Mouse (Mus musculus) large intestine, adult 2 months (tissue): ENCODE data around the gene Tmem52. TPM values are rescaled to one million over a fixed set of nuclear protein-coding genes. Genes with fewer than 3 reads are reported as not detected.
"Not testable (repeated sequence)": the region's sequence is repeated elsewhere in the genome, so short reads cannot be mapped to it uniquely, and the experiment has no call there.

ENCODE experiments used
- DNase-seq: peaks from one replicate; pipeline ENCODE4 v3.0.0-alpha.2; 2012; ENCODE audit warnings: low read depth, low spot score
- WGBS: fragments of 180-500 bp; shearing (Covaris S2); methylation state at CpG from one replicate; pipeline ENCODE4 v1.1.7; 2018; 5-methylcytosine and 5-hydroxymethylcytosine counted together
- polyA plus RNA-seq: library from polyadenylated mRNA; depleted of rRNA; stranded (reverse); fragments of >200 nt; gene quantifications from 2 replicates; pipeline ENCODE4 v1.2.3, GENCODE M21; 2012; rRNA removed

Gene Tmem52
- 0.57 and 2.5 TPM in 2 replicates for polyA plus RNA-seq

GRCm38 (mm10) chr4:155468952-155469351 lies at the start of gene Tmem52:
Gene Tmem52, plus strand, starts transcription at chr4:155469114.
- 5% methylated on average over 21 of the region's 21 CpGs for WGBS
- DNase-seq = no peak

- WGBS = 86% methylated on average over 3 of the region's 3 CpGs
- no peak for DNase-seq
Observed at GRCm38 (mm10) chr4:155420137-155420536, 48.8 kb upstream of the Tmem52 start.

GRCm38 (mm10) chr4:155421412-155422370 lies 47.2 kb upstream of the Tmem52 start:
- 76% methylated on average over 23 of the region's 30 CpGs for WGBS
- not testable (repeated sequence) for DNase-seq

- WGBS = 71% methylated on average over 5 of the region's 5 CpGs
- DNase-seq = no peak
Observed at GRCm38 (mm10) chr4:155423988-155424387, 44.9 kb upstream of the Tmem52 start.

GRCm38 (mm10) chr4:155426272-155426671 lies 42.6 kb upstream of the Tmem52 start:
- 67% methylated on average over 6 of the region's 6 CpGs for WGBS
- no peak for DNase-seq

GRCm38 (mm10) chr4:155428442-155428841 lies 40.5 kb upstream of the Tmem52 start:
- no peak for DNase-seq

- 86% methylated on average over 3 of the region's 3 CpGs for WGBS
- no peak for DNase-seq
Observed at GRCm38 (mm10) chr4:155429202-155429601, 39.7 kb upstream of the Tmem52 start.

- 69% methylated on average over 6 of the region's 6 CpGs for WGBS
- no peak for DNase-seq
Observed at GRCm38 (mm10) chr4:155432358-155432757, 36.6 kb upstream of the Tmem52 start.

GRCm38 (mm10) chr4:155433993-155434392 lies 34.9 kb upstream of the Tmem52 start:
- no peak for DNase-seq
- 67% methylated on average over 5 of the region's 5 CpGs for WGBS

- no peak for DNase-seq
- 67% methylated on average over 3 of the region's 3 CpGs for WGBS
Observed at GRCm38 (mm10) chr4:155442808-155443207, 26.1 kb upstream of the Tmem52 start.

- no peak for DNase-seq
- 41% methylated on average over 10 of the region's 10 CpGs for WGBS
Observed at GRCm38 (mm10) chr4:155451597-155451996, 17.3 kb upstream of the Tmem52 start.

GRCm38 (mm10) chr4:155458575-155458974 lies 10.3 kb upstream of the Tmem52 start:
- 80% methylated on average over 5 of the region's 5 CpGs for WGBS

GRCm38 (mm10) chr4:155463050-155463449 lies 5.9 kb upstream of the Tmem52 start:
- WGBS = 65% methylated on average over 13 of the region's 13 CpGs
- DNase-seq = no peak

More at GRCm38 (mm10) chr4:155458575-155458974, 10.3 kb upstream of the Tmem52 start:
- DNase-seq = no peak

GRCm38 (mm10) chr4:155463611-155464010 lies 5.3 kb upstream of the Tmem52 start:
- 81% methylated on average over 6 of the region's 6 CpGs for WGBS

GRCm38 (mm10) chr4:155464061-155464460 lies 4.9 kb upstream of the Tmem52 start:
- 83% methylated on average over 4 of the region's 4 CpGs for WGBS
- no peak for DNase-seq

More at GRCm38 (mm10) chr4:155463611-155464010, 5.3 kb upstream of the Tmem52 start:
- DNase-seq = no peak

- 72% methylated on average over 6 of the region's 6 CpGs for WGBS
- no peak for DNase-seq
Observed at GRCm38 (mm10) chr4:155465607-155466006, 3.3 kb upstream of the Tmem52 start.

- DNase-seq = no peak
- 88% methylated on average over 5 of the region's 5 CpGs for WGBS
Observed at GRCm38 (mm10) chr4:155466080-155466479, 2.8 kb upstream of the Tmem52 start.

- DNase-seq = no peak
- 86% methylated on average over 13 of the region's 13 CpGs for WGBS
Observed at GRCm38 (mm10) chr4:155467237-155468010, 1.5 kb upstream of the Tmem52 start.

GRCm38 (mm10) chr4:155469590-155470262 lies 812 bp downstream of the Tmem52 start:
- WGBS = 82% methylated on average over 18 of the region's 18 CpGs
- no peak for DNase-seq
